Mouse (Mus musculus) limb, embryonic 13.5 days (tissue): ENCODE measurements at regions not wholly inside any gene's neighbourhood (a gene's known extent, or its start where the extent isn't known, plus 50 kb on each side); places are given as distances from the start of the nearest gene placed in this dataset.
A peak's percentile ranks its signal among the peaks of the same experiment; 100 is the strongest.

ENCODE experiments used
- ATAC-seq: fragments of 200-750 bp; cut with Nextera tagmentation; 2 replicates; pipeline ENCODE4 v1.8.0; 2017; ENCODE audit warnings: low read depth, moderate number of reproducible peaks, moderate TSS enrichment; ENCODE audit not compliant: low FRiP score
- H3K27ac ChIP-seq: fragments of 300-500 bp; sonication (generic); 2 replicates; pipeline ENCODE4 v1.5.1; 2015; ENCODE audit warnings: inconsistent platforms, mild to moderate bottlenecking, moderate library complexity
- H3K27me3 ChIP-seq: fragments of 300-500 bp; sonication (generic); 2 replicates; pipeline ENCODE4 v1.6.1; 2015; ENCODE audit warnings: mild to moderate bottlenecking, inconsistent platforms
- H3K36me3 ChIP-seq: fragments of 300-500 bp; sonication (generic); 2 replicates; pipeline ENCODE4 v1.6.1; 2015; ENCODE audit warnings: inconsistent platforms, mild to moderate bottlenecking, moderate library complexity
- H3K4me1 ChIP-seq: fragments of 300-500 bp; sonication (generic); 2 replicates; pipeline ENCODE4 v1.6.1; 2015; ENCODE audit warnings: inconsistent platforms
- H3K4me2 ChIP-seq: fragments of 300-500 bp; sonication (generic); replicated peaks from 2 replicates; pipeline ENCODE4 v1.6.1; 2015; ENCODE audit warnings: inconsistent platforms, mild to moderate bottlenecking, moderate library complexity
- H3K4me3 ChIP-seq: fragments of 300-500 bp; sonication (generic); 2 replicates; pipeline ENCODE4 v1.5.1; 2015; ENCODE audit warnings: moderate library complexity, mild to moderate bottlenecking, inconsistent platforms
- H3K9ac ChIP-seq: fragments of 300-500 bp; sonication (generic); 2 replicates; pipeline ENCODE4 v1.6.1; 2015; ENCODE audit warnings: mild to moderate bottlenecking, inconsistent platforms
- H3K9me3 ChIP-seq: fragments of 300-500 bp; sonication (generic); 2 replicates; pipeline ENCODE4 v1.6.1; 2016; ENCODE audit warnings: inconsistent platforms
- WGBS: fragments of 180-500 bp; shearing (Covaris S2); methylation state at CpG from one replicate; pipeline ENCODE4 v1.1.7; 2015; 5-methylcytosine and 5-hydroxymethylcytosine counted together

- Histone ChIP-seq H3K27ac (no peak overlapping the region), H3K27me3 (no peaks in the 10 kb centered on the region), H3K4me2 (no peak overlapping the region), H3K9me3 (no peaks in the 10 kb centered on the region), H3K4me1 (no peaks in the 10 kb centered on the region), H3K36me3 (no peaks in the 10 kb centered on the region), H3K9ac (no peak overlapping the region), H3K4me3 (no peak overlapping the region)
- no peak for ATAC-seq
- 54% methylated on average over 6 of the region's 6 CpGs for WGBS
Measured at GRCm38 (mm10) chr10:20891426-20891825, 60.9 kb upstream of the Ahi1 start.

GRCm38 (mm10) chr10:20883618-20884017 lies 68.7 kb upstream of the Ahi1 start:
- H3K4me1 ChIP-seq: 0 out of 2 replicates have a peak, but pooled peaks cover 4% of the 10 kb centered on the region
- no peaks in the 10 kb centered on the region for H3K9me3 ChIP-seq
- H3K9ac ChIP-seq: no peak overlapping the region
- no peak for ATAC-seq
- H3K4me3 ChIP-seq: no peak overlapping the region
- no peaks in the 10 kb centered on the region for H3K36me3 ChIP-seq
- no peaks in the 10 kb centered on the region for H3K27me3 ChIP-seq
- 92% methylated on average over 5 of the region's 5 CpGs for WGBS
- no peak overlapping the region for H3K4me2 ChIP-seq
- no peak overlapping the region for H3K27ac ChIP-seq

GRCm38 (mm10) chr10:20882599-20882998 lies 69.7 kb upstream of the Ahi1 start:
- H3K27ac ChIP-seq: no peak overlapping the region
- H3K9me3 ChIP-seq: no peaks in the 10 kb centered on the region
- no peak overlapping the region for H3K4me2 ChIP-seq
- H3K36me3 ChIP-seq: no peaks in the 10 kb centered on the region
- no peak overlapping the region for H3K4me3 ChIP-seq
- 89% methylated on average over 8 of the region's 8 CpGs for WGBS
- 0 out of 2 replicates have a peak, but pooled peaks cover 4% of the 10 kb centered on the region for H3K4me1 ChIP-seq
- ATAC-seq: no peak
- no peaks in the 10 kb centered on the region for H3K27me3 ChIP-seq
- H3K9ac ChIP-seq: no peak overlapping the region

- Histone ChIP-seq H3K27ac (no peak overlapping the region), H3K9me3 (no peaks in the 10 kb centered on the region), H3K4me2 (no peak overlapping the region), H3K36me3 (no peaks in the 10 kb centered on the region), H3K4me1 (0 out of 2 replicates have a peak, but pooled peaks cover 4% of the 10 kb centered on the region), H3K4me3 (no peak overlapping the region), H3K27me3 (no peaks in the 10 kb centered on the region), H3K9ac (no peak overlapping the region)
- 92% methylated on average over 4 of the region's 4 CpGs for WGBS
- ATAC-seq: no peak
Measured at GRCm38 (mm10) chr10:20880251-20880650, 72.1 kb upstream of the Ahi1 start.

- no peak overlapping the region for H3K4me2 ChIP-seq
- ATAC-seq: no peak
- H3K27ac ChIP-seq: no peak overlapping the region
- 0 out of 2 replicates have a peak, but pooled peaks cover 4% of the 10 kb centered on the region for H3K4me1 ChIP-seq
- no peaks in the 10 kb centered on the region for H3K27me3 ChIP-seq
- 85% methylated on average over 8 of the region's 8 CpGs for WGBS
- no peaks in the 10 kb centered on the region for H3K9me3 ChIP-seq
- H3K9ac ChIP-seq: no peak overlapping the region
- H3K4me3 ChIP-seq: no peak overlapping the region
- no peaks in the 10 kb centered on the region for H3K36me3 ChIP-seq
Measured at GRCm38 (mm10) chr10:20879482-20879881, 72.9 kb upstream of the Ahi1 start.

- no peaks in the 10 kb centered on the region for H3K9me3 ChIP-seq
- no peak overlapping the region for H3K9ac ChIP-seq
- ATAC-seq: no peak
- no peaks in the 10 kb centered on the region for H3K36me3 ChIP-seq
- H3K4me3 ChIP-seq: no peak overlapping the region
- no peaks in the 10 kb centered on the region for H3K27me3 ChIP-seq
- H3K4me1 ChIP-seq: no peaks in the 10 kb centered on the region
- no peak overlapping the region for H3K4me2 ChIP-seq
- 86% methylated on average over 12 of the region's 12 CpGs for WGBS
- no peak overlapping the region for H3K27ac ChIP-seq
Measured at GRCm38 (mm10) chr10:20867076-20867475, 85.3 kb upstream of the Ahi1 start.

- 86% methylated on average over 4 of the region's 4 CpGs for WGBS
- Histone ChIP-seq H3K9ac (no peak overlapping the region), H3K27me3 (no peaks in the 10 kb centered on the region), H3K9me3 (peaks cover 4% of the 10 kb centered on the region; the same call in 1 of the 2 replicates), H3K27ac (no peak overlapping the region), H3K4me3 (no peak overlapping the region), H3K4me2 (no peak overlapping the region), H3K36me3 (no peaks in the 10 kb centered on the region), H3K4me1 (no peaks in the 10 kb centered on the region)
- ATAC-seq: no peak
Measured at GRCm38 (mm10) chr10:20865031-20865430, 87.3 kb upstream of the Ahi1 start.

- Histone ChIP-seq H3K36me3 (no peaks in the 10 kb centered on the region), H3K4me2 (no peak overlapping the region), H3K9ac (no peak overlapping the region), H3K4me1 (peaks cover 18% of the 10 kb centered on the region), H3K27ac (no peak overlapping the region), H3K4me3 (no peak overlapping the region), H3K9me3 (peaks cover 4% of the 10 kb centered on the region; the same call in 1 of the 2 replicates), H3K27me3 (0 out of 2 replicates have a peak, but pooled peaks cover 3% of the 10 kb centered on the region)
- 83% methylated on average over 4 of the region's 4 CpGs for WGBS
- ATAC-seq: no peak
Measured at GRCm38 (mm10) chr10:20857413-20857812, 94.9 kb upstream of the Ahi1 start.

- Histone ChIP-seq H3K4me2 (peak overlapping the region; percentile 48), H3K9ac (no peak overlapping the region; the same call in 1 of the 2 replicates), H3K27ac (no peak overlapping the region), H3K9me3 (no peaks in the 10 kb centered on the region), H3K27me3 (0 out of 2 replicates have a peak, but pooled peaks cover 4% of the 10 kb centered on the region), H3K4me1 (peaks cover 18% of the 10 kb centered on the region), H3K36me3 (no peaks in the 10 kb centered on the region), H3K4me3 (peak overlapping the region; percentile 15; the same call in 1 of the 2 replicates)
- ATAC-seq: no peak
- WGBS: 10% methylated on average over 14 of the region's 14 CpGs
Measured at GRCm38 (mm10) chr10:20854621-20855363, 97.6 kb upstream of the Ahi1 start.

GRCm38 (mm10) chr10:20847287-20847686 lies 105.1 kb upstream of the Ahi1 start:
- Histone ChIP-seq H3K9me3 (no peaks in the 10 kb centered on the region), H3K4me2 (no peak overlapping the region), H3K27ac (no peak overlapping the region), H3K36me3 (no peaks in the 10 kb centered on the region), H3K27me3 (0 out of 2 replicates have a peak, but pooled peaks cover under 1% of the 10 kb centered on the region), H3K4me3 (no peak overlapping the region), H3K9ac (no peak overlapping the region), H3K4me1 (peaks cover 15% of the 10 kb centered on the region; the same call in 1 of the 2 replicates)
- WGBS: 53% methylated on average over 8 of the region's 8 CpGs
- no peak for ATAC-seq

- H3K27ac ChIP-seq: no peak overlapping the region
- H3K27me3 ChIP-seq: no peaks in the 10 kb centered on the region
- 50% methylated on average over 3 of the region's 3 CpGs for WGBS
- H3K4me2 ChIP-seq: no peak overlapping the region
- ATAC-seq: no peak
- no peak overlapping the region for H3K9ac ChIP-seq
- H3K9me3 ChIP-seq: no peaks in the 10 kb centered on the region
- H3K36me3 ChIP-seq: no peaks in the 10 kb centered on the region
- H3K4me1 ChIP-seq: peaks cover 33% of the 10 kb centered on the region
- H3K4me3 ChIP-seq: no peak overlapping the region
Measured at GRCm38 (mm10) chr10:20843277-20843676, 109.1 kb upstream of the Ahi1 start.

GRCm38 (mm10) chr10:20842131-20842530 lies 110.2 kb upstream of the Ahi1 start:
- 89% methylated on average over 1 of the region's 1 CpGs for WGBS
- no peak overlapping the region for H3K9ac ChIP-seq
- peaks cover 30% of the 10 kb centered on the region for H3K4me1 ChIP-seq
- ATAC-seq: no peak
- H3K9me3 ChIP-seq: no peaks in the 10 kb centered on the region
- H3K27me3 ChIP-seq: no peaks in the 10 kb centered on the region
- H3K4me2 ChIP-seq: no peak overlapping the region
- no peak overlapping the region for H3K4me3 ChIP-seq
- H3K36me3 ChIP-seq: no peaks in the 10 kb centered on the region
- H3K27ac ChIP-seq: no peak overlapping the region
